8 mouse cellular contexts compared by ENCODE assay signal in genomic region chr2:102450761-102451670, GRCm38 (mm10). TPM values are rescaled to one million over a fixed set of nuclear protein-coding genes. Genes with fewer than 3 reads are reported as not detected.
DNase-seq lines count a peak whose midpoint lies in the region; ATAC-seq and TF ChIP-seq lines count a peak whose summit lies in the region.

No protein-coding gene starts in this region.

- H3K4me3 ChIP-seq in bone marrow macrophage, adult 2 months (ENCODE audit: insufficient read depth, low read length): peak overlapping the region; percentile 57
- H3K4me3 ChIP-seq in forebrain, embryonic 10.5 days: peak overlapping the region; percentile 90
- peak overlapping the region; percentile 60 for H3K4me3 ChIP-seq in heart, embryonic 15.5 days
- peak overlapping the region; percentile 59 for H3K4me3 ChIP-seq in liver, embryonic 16.5 days (ENCODE audit: low read depth, low read length)

- H3K9ac ChIP-seq in heart, embryonic 15.5 days: peak overlapping the region; percentile 59
- H3K9ac ChIP-seq in liver, embryonic 16.5 days (ENCODE audit: low read depth, low read length): peak overlapping the region; percentile 28; the same call in 1 of the 2 replicates

- TF ChIP-seq POLR2A in bone marrow macrophage, adult 2 months (IDR thresholded peaks at IDR 0.05; ENCODE audit: borderline replicate concordance, low read depth, low read length): no peak

- peak overlapping the region; percentile 99 for H3K4me2 ChIP-seq in heart, embryonic 15.5 days
- H3K4me2 ChIP-seq in liver, embryonic 16.5 days (ENCODE audit: low read depth, low read length): peak overlapping the region; percentile 73

- H3K36me3 ChIP-seq in forebrain, embryonic 10.5 days (replicated peaks): peaks cover 28% of the 10 kb centered on the region
- no peaks in the 10 kb centered on the region for H3K36me3 ChIP-seq in heart, embryonic 15.5 days
- no peaks in the 10 kb centered on the region for H3K36me3 ChIP-seq in liver, embryonic 16.5 days (ENCODE audit: control insufficient read depth, insufficient read depth)

- H3K27ac ChIP-seq in bone marrow macrophage, adult 2 months (ENCODE audit: insufficient read depth, low read depth, low read length): no peak overlapping the region
- H3K27ac ChIP-seq in forebrain, embryonic 10.5 days: peak overlapping the region; percentile 98
- H3K27ac ChIP-seq in heart, embryonic 15.5 days: peak overlapping the region; percentile 13; the same call in 1 of the 2 replicates
- no peak overlapping the region for H3K27ac ChIP-seq in liver, embryonic 16.5 days (ENCODE audit: low read length)

- peak; percentile 2 to 6 for DNase-seq in CD8-positive naive resting alpha-beta T cell, adult 2 months (ENCODE audit: low read depth in 2 of 2, low spot score in 2 of 2)
- DNase-seq in forebrain, embryonic 10.5 days (ENCODE audit: extremely low spot score, low spot score): peak; percentile 72
- peak; percentile 50 to 75 for DNase-seq in kidney, postnatal 25 days
- DNase-seq in ovary, postnatal 36 days (ENCODE audit: low spot score): peak; percentile 41
- peak; percentile 66 for DNase-seq in thymus, postnatal 4 days

- peak; percentile 44 for ATAC-seq in heart, embryonic 15.5 days (replicated peaks; ENCODE audit: insufficient number of reproducible peaks, insufficient read depth, low FRiP score, low read depth)
- ATAC-seq in liver, embryonic 16.5 days (ENCODE audit: low read depth): peak; percentile 39; the same call in 1 of the 2 replicates

- TF ChIP-seq CTCF in bone marrow macrophage, adult 2 months (IDR thresholded peaks at IDR 0.05; ENCODE audit: low read depth, low read length): no peak

- peaks cover 18% of the 10 kb centered on the region for H3K27me3 ChIP-seq in forebrain, embryonic 10.5 days (ENCODE audit: poor library complexity, severe bottlenecking)
- peaks cover 32% of the 10 kb centered on the region; the same call in 1 of the 2 replicates for H3K27me3 ChIP-seq in heart, embryonic 15.5 days
- peaks cover 41% of the 10 kb centered on the region for H3K27me3 ChIP-seq in liver, embryonic 16.5 days (ENCODE audit: control insufficient read depth, insufficient read depth, low read depth, low read length)

- peaks cover 4% of the 10 kb centered on the region; the same call in 1 of the 2 replicates for H3K9me3 ChIP-seq in forebrain, embryonic 10.5 days
- H3K9me3 ChIP-seq in heart, embryonic 15.5 days (replicated peaks): no peaks in the 10 kb centered on the region
- no peaks in the 10 kb centered on the region for H3K9me3 ChIP-seq in liver, embryonic 16.5 days (replicated peaks; ENCODE audit: control insufficient read depth, low read length)

- 0 out of 2 replicates have a peak, but pooled peaks cover 2% of the 10 kb centered on the region for H3K4me1 ChIP-seq in bone marrow macrophage, adult 2 months (ENCODE audit: control insufficient read depth, insufficient read depth, low read length)
- peaks cover 54% of the 10 kb centered on the region for H3K4me1 ChIP-seq in forebrain, embryonic 10.5 days
- peaks cover 24% of the 10 kb centered on the region for H3K4me1 ChIP-seq in heart, embryonic 15.5 days (replicated peaks)
- no peaks in the 10 kb centered on the region; the same call in none of the 2 replicates for H3K4me1 ChIP-seq in liver, embryonic 16.5 days (ENCODE audit: control insufficient read depth, low read depth, low read length)

- under 1% methylated on average over 108 of the region's 109 CpGs for whole genome bisulfite sequencing in forebrain, embryonic 10.5 days
- under 1% methylated on average over 83 of the region's 109 CpGs for WGBS in heart, embryonic 15.5 days
- under 1% methylated on average over 101 of the region's 109 CpGs for WGBS in liver, embryonic 16.5 days (ENCODE audit: insufficient replicate concordance)

RNA-seq across cellular contexts. Expression of gene Fjx1, which starts 1.3 kb away (rescaled TPM):
- not detected in 2 replicates for polyA plus RNA-seq in bone marrow macrophage, adult 2 months (2012; ENCODE audit: insufficient read depth, insufficient read length, missing spikeins)
- polyA plus RNA-seq in forebrain, embryonic 10.5 days (2016; fragmentation: Nextera tagmentation; extraction: Ambion mirVana): 13.3 and 13.5 TPM in 2 replicates
- 1.9 and 3.3 TPM in 2 replicates for polyA plus RNA-seq in heart, embryonic 15.5 days (2015; fragmentation: Nextera tagmentation; extraction: Ambion mirVana)
- polyA plus RNA-seq in liver, embryonic 16.5 days (2015; fragmentation: Nextera tagmentation; extraction: Ambion mirVana): 0.18 and 0.20 TPM in 2 replicates

RNA-seq across cellular contexts. Expression of gene Trim44, which starts 43.4 kb away (rescaled TPM):
- polyA plus RNA-seq in bone marrow macrophage, adult 2 months (2012; ENCODE audit: insufficient read depth, insufficient read length, missing spikeins): 29.9 and 40.3 TPM in 2 replicates
- polyA plus RNA-seq in forebrain, embryonic 10.5 days (2016; fragmentation: Nextera tagmentation; extraction: Ambion mirVana): 20.6 and 21.9 TPM in 2 replicates
- 22.5 and 25.2 TPM in 2 replicates for polyA plus RNA-seq in heart, embryonic 15.5 days (2015; fragmentation: Nextera tagmentation; extraction: Ambion mirVana)
- polyA plus RNA-seq in liver, embryonic 16.5 days (2015; fragmentation: Nextera tagmentation; extraction: Ambion mirVana): 3.4 and 4.0 TPM in 2 replicates

Comparison
In these comparisons a context has a peak if more than half of its experiments do, and no peak if none do; other contexts are left out.
1. DNase-seq: peak in every context shown above with its lines; median percentile 72 in forebrain, embryonic 10.5 days; 66 in thymus, postnatal 4 days; 62 in kidney, postnatal 25 days; 41 in ovary, postnatal 36 days; 4 in CD8-positive naive resting alpha-beta T cell, adult 2 months.
2. H3K27ac ChIP-seq: peak in forebrain, embryonic 10.5 days (single experiment) and heart, embryonic 15.5 days (single experiment); none in bone marrow macrophage, adult 2 months (single experiment) and liver, embryonic 16.5 days (single experiment).
3. Peak in every context shown above with its lines, with median percentiles within 50 percentile points of each other: H3K4me3 ChIP-seq.